Mouse (Mus musculus) left cerebral cortex, postnatal 4 days (tissue): ENCODE measurements around the gene Plekhh3. TPM values are rescaled to one million over a fixed set of nuclear protein-coding genes. Genes with fewer than 3 reads are reported as not detected.
"Not testable (repeated sequence)": the region's sequence is repeated elsewhere in the genome, so short reads cannot be mapped to it uniquely, and the experiment has no call there.

Source experiments
- DNase-seq: peaks from one replicate; pipeline ENCODE4 v3.0.0-alpha.2; 2022
- intact Hi-C: fragments of 180-260 bp; cut with DNase I; formaldehyde crosslinking; loops from one replicate; pipeline ENCODE4 v1.15.1; 2025
- microRNA-seq: library from miRNA; unstranded; fragments of <30 nt; microRNA quantifications from one replicate; pipeline ENCODE4 v1.2.0, GENCODE M21; 2022
- total RNA-seq, 2 experiments: library from RNA; stranded (reverse); gene quantifications; 2 replicates each; pipeline ENCODE4 v1.2.3; 2021

Plekhh3 gene
- total RNA-seq, 2 experiments from 2014 or later, result 5.6 to 6.1 TPM

DNA sequence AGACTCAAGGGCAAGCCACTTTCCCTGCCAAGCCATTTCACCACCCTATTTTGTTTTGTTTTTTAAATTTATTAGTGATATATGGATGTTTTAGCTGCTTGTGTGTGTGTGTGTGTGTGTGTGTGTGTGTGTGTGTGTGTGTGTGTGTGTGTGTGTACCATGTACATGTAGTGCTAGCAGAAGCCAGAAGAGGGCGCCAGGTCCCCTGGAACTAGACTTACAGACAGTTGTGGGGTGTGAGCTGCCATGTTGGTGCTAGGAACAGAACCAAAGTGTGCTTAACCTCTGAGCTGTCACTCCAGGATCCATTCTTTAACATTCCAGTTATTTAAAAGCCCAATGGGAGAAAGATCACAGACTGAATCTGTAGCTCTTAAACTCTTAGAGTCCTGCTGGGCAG lies 44.1 kb downstream of the Plekhh3 start:
- intact Hi-C loops, result no loop called here
- DNase-seq, result no peak

- intact Hi-C loops, DNase-seq: not testable (repeated sequence)
Observed at GRCm38 (mm10) chr11:101125008-101125407, 46.1 kb downstream of the Plekhh3 start.

DNA sequence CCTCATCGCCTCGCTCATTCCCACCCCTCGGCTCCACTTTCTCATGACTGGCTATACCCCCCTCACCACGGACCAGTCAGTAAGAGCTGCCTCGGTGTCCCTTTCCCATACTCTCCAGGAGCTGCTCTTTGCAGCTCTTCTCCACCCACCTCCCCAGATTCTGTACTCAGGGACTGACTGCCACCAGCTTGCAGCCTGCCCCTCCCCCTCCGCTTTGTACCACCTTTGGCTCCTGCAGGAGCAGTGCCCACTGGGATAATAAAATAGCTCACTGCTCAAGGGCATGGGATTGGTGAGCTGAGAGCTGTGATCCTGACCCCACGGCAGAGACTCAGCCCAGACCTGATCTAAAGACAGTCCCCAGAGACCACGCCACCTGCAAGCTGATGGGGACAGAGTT lies 46.7 kb downstream of the Plekhh3 start:
- DNase-seq, intact Hi-C loops: not testable (repeated sequence)

DNA sequence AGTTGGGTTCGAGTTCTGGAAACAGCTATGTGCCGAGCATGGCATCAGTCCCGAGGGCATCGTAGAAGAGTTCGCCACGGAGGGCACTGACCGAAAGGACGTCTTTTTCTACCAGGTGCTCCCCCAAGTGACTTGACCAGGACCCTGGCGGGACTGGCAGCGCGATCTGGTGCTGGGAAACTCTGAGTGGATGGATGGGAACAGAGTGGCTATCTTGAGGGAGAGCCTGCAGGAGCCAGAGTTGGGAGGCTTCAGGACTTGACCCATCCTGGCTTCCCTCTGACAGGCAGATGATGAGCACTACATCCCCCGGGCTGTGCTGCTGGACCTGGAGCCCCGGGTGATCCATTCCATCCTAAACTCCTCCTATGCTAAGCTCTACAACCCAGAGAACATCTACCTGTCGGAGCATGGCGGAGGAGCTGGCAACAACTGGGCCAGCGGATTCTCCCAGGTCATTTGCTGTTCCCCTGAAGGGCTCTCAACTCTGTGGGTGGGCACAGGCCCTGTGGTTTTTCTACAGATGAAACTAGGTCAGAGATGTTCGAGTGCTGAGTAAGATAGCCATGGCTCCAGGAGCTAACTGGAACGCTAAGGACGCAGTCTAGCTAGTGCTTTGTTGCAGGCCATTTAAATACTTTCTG lies 50.5 kb downstream of the Plekhh3 start:
- intact Hi-C loops, result no loop called here
- no peak for DNase-seq

GRCm38 (mm10) chr11:101119761-101120544 lies 51.2 kb downstream of the Plekhh3 start, which contains the start of the genes Retreg3 and Tubg1:
Gene Retreg3, minus strand, starts transcription at chr11:101119893.
Gene Tubg1, plus strand, starts transcription at chr11:101119938.
- intact Hi-C loops, result no loop called here
- DNase-seq, result peak; percentile 100

- intact Hi-C loops, result no loop called here
- DNase-seq, result no peak
Observed at GRCm38 (mm10) chr11:101119131-101119760, 51.9 kb downstream of the Plekhh3 start.

GRCm38 (mm10) chr11:101118105-101118504 lies 53.0 kb downstream of the Plekhh3 start:
- intact Hi-C loops, result no loop called here
- DNase-seq, result no peak

DNA sequence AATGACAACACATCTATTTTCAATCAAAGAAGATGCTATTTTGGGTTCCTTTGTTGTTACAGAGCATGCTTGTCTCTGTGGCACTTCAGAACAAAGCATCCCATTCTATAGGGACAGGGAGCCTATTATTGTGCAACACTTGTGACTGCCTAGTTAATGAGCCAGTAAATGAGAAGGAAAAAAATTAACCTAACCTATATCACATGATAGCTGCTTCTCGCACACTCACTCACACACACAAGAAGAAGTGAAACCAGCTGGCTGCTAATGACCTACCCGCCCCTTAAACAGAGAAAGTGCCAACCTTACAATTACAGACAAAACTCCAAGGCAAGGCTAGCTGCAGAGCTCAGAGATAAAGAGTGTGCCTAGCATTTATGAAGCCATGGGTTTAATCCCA lies 55.6 kb downstream of the Plekhh3 start:
- DNase-seq, result no peak
- intact Hi-C loops, result no loop called here

Small RNA genes within 50 kb of the gene (microRNA-seq; reads per million reads assigned to microRNA genes)
- gene Gm27626, result not detected

Other genes with a start within 250 kb of the Plekhh3 start
- 10 to 100 TPM; 32.4 to 36.7 TPM for gene Stat3, start 231.8 kb downstream of the Plekhh3 start, total RNA-seq
- gene Cavin1, start 200.5 kb downstream of the Plekhh3 start, total RNA-seq, result 10 to 100 TPM; 22.6 to 22.8 TPM
- 100 to 1,000 TPM; 257 to 302 TPM for gene Atp6v0a1, start 161.9 kb downstream of the Plekhh3 start, total RNA-seq
- gene Naglu, start 101.3 kb downstream of the Plekhh3 start, total RNA-seq, result 1 to 10 TPM; 8.3 to 9.6 TPM
- under 1 TPM; 0.52 to 0.76 TPM for gene Hsd17b1, start 92.9 kb downstream of the Plekhh3 start, total RNA-seq
- 10 to 100 TPM; 28.3 to 32.0 TPM for gene Coasy, start 88.8 kb downstream of the Plekhh3 start, total RNA-seq
- gene Mlx, start 84.1 kb downstream of the Plekhh3 start, total RNA-seq, result 10 to 100 TPM; 39.0 to 47.3 TPM
- 1 to 10 TPM; 7.7 to 9.1 TPM for gene Psmc3ip, start 75.9 kb downstream of the Plekhh3 start, total RNA-seq
- 10 to 100 TPM; 48.9 to 49.2 TPM for gene Retreg3, start 51.5 kb downstream of the Plekhh3 start, total RNA-seq
- gene Tubg1, start 51.4 kb downstream of the Plekhh3 start, total RNA-seq, result 10 to 100 TPM; 42.9 TPM
- gene Tubg2, start 15.4 kb downstream of the Plekhh3 start, total RNA-seq, result 10 to 100 TPM; 38.6 to 41.6 TPM
- gene Cntnap1, start 828 bp downstream of the Plekhh3 start, total RNA-seq, result 1 to 10 TPM; 4.8 to 7.4 TPM
- not detected for gene Ccr10, start 4.1 kb upstream of the Plekhh3 start, total RNA-seq
- gene Ezh1, start 55.1 kb upstream of the Plekhh3 start, total RNA-seq, result 10 to 100 TPM; 34.3 to 36.6 TPM
- gene Ramp2, start 74.7 kb upstream of the Plekhh3 start, total RNA-seq, result 10 to 100 TPM; 56.2 to 64.0 TPM
- gene Vps25, start 82.4 kb upstream of the Plekhh3 start, total RNA-seq, result 10 to 100 TPM; 76.2 to 77.1 TPM
- gene Wnk4, start 89.2 kb upstream of the Plekhh3 start, total RNA-seq, result 1 to 10 TPM; 5.4 to 6.2 TPM
- gene Cntd1, start 107.7 kb upstream of the Plekhh3 start, total RNA-seq, result under 1 TPM; 0.30 to 0.68 TPM
- 10 to 100 TPM; 80.2 to 87.2 TPM for gene Coa3, start 107.8 kb upstream of the Plekhh3 start, total RNA-seq
- 100 to 1,000 TPM; 141 to 144 TPM for gene Becn1, start 130.9 kb upstream of the Plekhh3 start, total RNA-seq
- 100 to 1,000 TPM in 1 of 2 experiments, 10 to 100 TPM in 1; 95.9 to 109 TPM for gene Psme3, start 144.9 kb upstream of the Plekhh3 start, total RNA-seq
- gene Aoc2, start 153.7 kb upstream of the Plekhh3 start, total RNA-seq, result 1 to 10 TPM; 6.2 to 6.6 TPM
- gene Aoc3, start 159.3 kb upstream of the Plekhh3 start, total RNA-seq, result 1 to 10 TPM; 1.4 to 1.8 TPM
- not detected for gene G6pc, start 196.2 kb upstream of the Plekhh3 start, total RNA-seq
- gene Aarsd1, start 246.3 kb upstream of the Plekhh3 start, total RNA-seq, result 10 to 100 TPM; 50.3 to 52.5 TPM